Mouse (Mus musculus) olfactory bulb, adult 2 months (tissue): ENCODE results near the gene Ifit2. TPM values are rescaled to one million over a fixed set of nuclear protein-coding genes. Genes with fewer than 3 reads are reported as not detected.

Experiments
- H3K27ac ChIP-seq: fragments of 200-500 bp; 2 replicates; pipeline ENCODE4 v1.5.1; 2012; ENCODE audit warnings: low read depth, low read length; ENCODE audit not compliant: insufficient read depth
- H3K4me1 ChIP-seq: fragments of 200-500 bp; 2 replicates; pipeline ENCODE4 v1.6.1; 2012; ENCODE audit warnings: low read length; ENCODE audit not compliant: control insufficient read depth, insufficient read depth
- H3K4me3 ChIP-seq: fragments of 200-500 bp; 2 replicates; pipeline ENCODE4 v1.5.1; 2012; ENCODE audit warnings: mild to moderate bottlenecking, low read depth, low read length, moderate library complexity; ENCODE audit not compliant: insufficient read depth
- CTCF ChIP-seq: fragments of 200-500 bp; IDR thresholded peaks from 2 replicates; pipeline ENCODE4 v1.5.1; 2012; ENCODE audit warnings: low read depth, mild to moderate bottlenecking, low read length, moderate library complexity; ENCODE audit not compliant: insufficient read depth
- POLR2A ChIP-seq: fragments of 200-500 bp; IDR thresholded peaks from 2 replicates; pipeline ENCODE4 v1.6.1; 2012; ENCODE audit warnings: mild to moderate bottlenecking, low read depth, low read length, moderate library complexity; ENCODE audit not compliant: insufficient read depth
- WGBS: fragments of 180-500 bp; shearing (Covaris S2); methylation state at CpG from one replicate; pipeline ENCODE4 v1.1.7; 2018; 5-methylcytosine and 5-hydroxymethylcytosine counted together
- polyA plus RNA-seq: library from polyadenylated mRNA; stranded (reverse); fragments of >200 nt; gene quantifications from 2 replicates; pipeline ENCODE4 v1.2.4, GENCODE M21; 2012; ENCODE audit warnings: low replicate concordance; ENCODE audit not compliant: missing spikeins, insufficient read depth, insufficient read length

Ifit2 gene
- polyA plus RNA-seq, 1 experiment: not detected

DNA sequence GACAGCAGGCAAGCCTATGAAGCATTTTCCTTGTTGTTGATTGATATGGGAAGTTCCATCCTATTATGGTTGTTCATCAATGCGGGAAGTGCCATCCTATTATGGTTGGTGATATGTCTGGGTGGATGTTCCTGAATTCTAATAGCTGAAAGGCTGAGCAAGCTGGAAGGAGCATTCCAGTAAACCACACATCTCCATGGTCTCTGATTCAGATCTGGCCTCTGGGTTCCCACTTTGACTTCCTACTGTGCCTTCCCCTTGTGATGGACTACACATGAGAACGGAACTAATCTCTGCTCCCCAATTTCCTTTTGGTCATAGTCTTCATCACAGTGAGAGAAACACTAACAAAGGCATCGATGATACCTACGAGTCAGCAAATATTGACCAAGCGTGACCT is 70.4 kb downstream of the Ifit2 start:
- Histone ChIP-seq H3K27ac (no peak overlapping the region), H3K4me3 (no peak overlapping the region), H3K4me1 (no peaks in the 10 kb centered on the region)
- whole genome bisulfite sequencing: 96% methylated on average over 5 of the region's 5 CpGs
- TF ChIP-seq CTCF (no peak), POLR2A (no peak)

GRCm38 (mm10) chr19:34623781-34624180 is 73.3 kb downstream of the Ifit2 start:
- WGBS: 94% methylated on average over 6 of the region's 6 CpGs
- Histone ChIP-seq H3K4me1 (no peaks in the 10 kb centered on the region), H3K27ac (no peak overlapping the region), H3K4me3 (no peak overlapping the region)
- TF ChIP-seq POLR2A: no peak
- no peak for TF ChIP-seq CTCF

DNA sequence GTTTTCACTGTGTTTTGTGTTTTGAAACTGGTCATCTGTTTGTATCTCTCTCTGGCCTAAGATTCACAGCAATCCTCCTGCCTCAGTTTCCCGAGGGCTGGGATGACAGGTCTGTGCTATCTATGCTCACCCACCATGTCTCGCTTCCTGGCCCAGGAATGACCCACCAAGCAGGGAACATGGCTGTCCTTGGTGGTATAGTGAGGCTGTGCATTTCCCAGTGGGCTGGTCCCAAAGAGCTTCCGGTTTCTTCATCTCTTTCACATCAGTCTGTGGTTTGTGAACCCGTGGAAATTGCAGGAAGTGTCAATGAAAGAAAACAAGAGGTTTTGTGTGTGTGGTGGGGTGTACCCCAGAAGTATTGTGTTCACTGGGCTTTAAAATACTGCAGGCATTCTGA is 74.2 kb downstream of the Ifit2 start:
- no peak overlapping the region for H3K4me3 ChIP-seq
- H3K4me1 ChIP-seq: no peaks in the 10 kb centered on the region
- TF ChIP-seq POLR2A (no peak), CTCF (no peak)
- no peak overlapping the region for H3K27ac ChIP-seq
- WGBS: 74% methylated on average over 4 of the region's 4 CpGs

Other genes starting within 250 kb of the Ifit2 start
- gene Ch25h, start 75.5 kb upstream of the Ifit2 start, polyA plus RNA-seq: not detected in 2 replicates
- gene Lipa, start 23.2 kb upstream of the Ifit2 start, polyA plus RNA-seq: not detected in 2 replicates
- not detected in 2 replicates for gene Ifit3, start 32.8 kb downstream of the Ifit2 start, polyA plus RNA-seq
- not detected in 2 replicates for gene Ifit1bl1, start 51.3 kb downstream of the Ifit2 start, polyA plus RNA-seq
- not detected in 2 replicates for gene Ifit3b, start 57.3 kb downstream of the Ifit2 start, polyA plus RNA-seq
- not detected in 2 replicates for gene Ifit1bl2, start 90.0 kb downstream of the Ifit2 start, polyA plus RNA-seq
- gene Ifit1, start 90.2 kb downstream of the Ifit2 start, polyA plus RNA-seq: not detected in 2 replicates
- gene Slc16a12, start 196.6 kb downstream of the Ifit2 start, polyA plus RNA-seq: not detected in 2 replicates